Mouse (Mus musculus) heart, adult 2 months (tissue): ENCODE data around the gene Crtam.

Experiments used
- CTCF ChIP-seq: fragments of 200-600 bp; IDR thresholded peaks from 2 replicates; pipeline ENCODE4 v1.8.1; 2022; ENCODE audit warnings: antibody characterized with exemption, mild to moderate bottlenecking, moderate library complexity
- EP300 ChIP-seq: fragments of 200-500 bp; IDR thresholded peaks from 2 replicates; pipeline ENCODE4 v1.6.1; 2011; ENCODE audit warnings: low read depth, low read length, control low read depth; ENCODE audit not compliant: insufficient read depth
- POLR2A ChIP-seq: fragments of 200-500 bp; IDR thresholded peaks from 2 replicates; pipeline ENCODE4 v1.6.1; 2011; ENCODE audit warnings: mild to moderate bottlenecking, low read depth, low read length, control low read depth; ENCODE audit not compliant: insufficient read depth

DNA sequence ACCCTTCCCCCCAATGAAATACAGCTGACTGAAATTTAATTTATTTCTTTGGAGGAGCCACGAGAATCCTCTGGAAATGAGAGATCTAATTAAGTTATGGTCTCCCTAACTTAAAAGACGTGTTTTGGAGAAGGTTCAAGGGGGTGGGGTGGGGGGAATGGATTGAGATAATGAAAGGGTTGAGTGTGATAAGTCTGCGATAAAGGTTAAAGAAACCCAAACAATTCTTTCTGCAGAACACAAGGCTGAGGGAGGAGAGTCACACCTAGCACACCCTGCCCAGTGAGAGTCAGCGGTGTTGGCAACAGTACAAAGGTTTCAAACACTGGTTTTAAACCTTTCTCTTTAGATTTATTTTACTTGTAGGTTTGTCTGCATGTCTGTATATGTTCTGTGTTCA is 49.0 kb upstream of the Crtam start:
- no peak for TF ChIP-seq CTCF
- no peak for TF ChIP-seq POLR2A
- TF ChIP-seq EP300, result no peak
